Mouse (Mus musculus) kidney, postnatal 25 days (tissue): ENCODE measurements around the gene Wnt7b.
A peak's percentile ranks its signal among the peaks of the same experiment; 100 is the strongest.

Experiments used
- DNase-seq, 2 experiments: peaks; one replicate each; pipeline ENCODE4 v3.0.0; 2021; ENCODE audit warnings: mixed read lengths in 2 of 2

Wnt7b gene

DNA sequence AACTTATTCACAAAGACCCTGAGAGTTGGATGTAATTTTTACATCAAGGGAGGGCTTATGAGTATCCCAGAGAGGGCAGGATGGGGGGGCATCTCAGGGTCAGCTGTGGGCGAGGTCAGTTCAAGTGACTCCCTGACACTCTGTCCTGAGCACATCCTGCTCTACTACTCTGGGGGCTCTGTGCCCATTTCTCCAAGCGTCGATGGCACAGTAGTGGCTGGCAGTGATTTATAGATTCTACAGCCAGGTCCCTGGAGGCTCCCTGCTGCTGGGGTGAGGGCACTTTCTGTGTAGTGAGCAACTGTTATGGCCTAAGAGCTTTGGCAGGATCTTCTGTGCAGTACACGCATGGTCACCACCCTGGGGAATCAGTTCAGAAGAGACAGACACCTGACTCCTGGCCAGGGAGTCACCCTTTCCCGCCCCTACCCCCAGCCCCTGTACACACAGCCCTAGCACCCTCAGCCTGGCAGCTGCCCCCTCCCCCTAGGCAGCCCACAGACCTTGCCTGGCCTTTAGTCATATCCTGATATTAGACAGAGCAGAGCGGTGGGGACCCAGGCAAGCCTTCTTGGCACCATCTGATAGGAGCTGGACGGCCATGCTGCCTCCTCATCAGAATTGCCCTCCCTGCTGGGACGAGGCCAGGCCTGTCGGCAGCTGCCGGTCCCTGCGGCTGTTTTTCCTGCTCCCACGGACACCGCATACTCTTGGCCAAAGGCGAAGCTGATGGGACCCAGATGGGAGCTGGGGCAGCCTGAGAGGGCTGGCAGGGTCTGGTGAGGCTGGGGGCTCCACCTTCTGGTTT lies 77.0 kb downstream of the Wnt7b start:
- no peak for DNase-seq

DNA sequence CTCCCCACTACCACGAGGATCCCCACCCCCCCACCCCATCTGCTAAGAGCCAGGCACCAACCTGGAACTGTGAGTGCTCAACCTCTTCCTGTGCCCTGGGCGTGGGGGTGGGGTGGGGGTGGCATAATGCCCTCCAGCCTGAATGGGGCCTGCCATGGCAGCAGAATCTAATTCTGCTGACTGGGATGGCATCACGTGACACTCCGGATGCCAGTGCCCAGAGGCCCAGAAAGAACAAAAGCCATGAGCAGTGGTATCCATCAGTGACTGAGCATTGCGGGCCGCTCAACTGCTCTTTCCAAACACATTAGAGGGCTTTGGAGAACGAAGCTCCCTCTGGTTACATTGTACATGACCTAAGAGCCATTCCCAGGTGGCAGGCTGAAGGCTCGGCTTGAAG lies 79.1 kb downstream of the Wnt7b start, which contains the start of gene 7530416G11Rik:
TSS of gene 7530416G11Rik (minus strand) at position 101 of the 400 bp plus-strand sequence.
- no peak for DNase-seq

DNA sequence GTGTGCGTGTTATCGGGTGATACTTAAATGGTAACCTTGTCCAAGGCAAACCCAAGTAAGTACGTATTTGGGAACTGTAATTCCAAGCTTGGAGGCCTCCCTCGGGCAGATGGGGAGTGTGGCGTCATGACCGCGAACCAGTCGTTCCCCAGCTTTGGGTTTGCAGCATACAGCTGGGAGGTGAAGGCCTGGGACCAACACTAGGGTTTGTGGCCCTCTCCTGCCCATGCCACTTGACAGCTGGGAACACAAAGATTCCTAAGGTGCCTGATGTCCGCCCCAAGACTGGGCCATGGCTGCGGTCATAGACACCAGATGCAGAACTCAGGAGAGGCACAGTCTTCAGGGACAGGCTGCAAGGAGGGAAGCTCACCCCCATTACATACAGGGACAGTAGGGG lies 82.0 kb downstream of the Wnt7b start:
- peak in 1 of 2 experiments; percentile 14 for DNase-seq

DNA sequence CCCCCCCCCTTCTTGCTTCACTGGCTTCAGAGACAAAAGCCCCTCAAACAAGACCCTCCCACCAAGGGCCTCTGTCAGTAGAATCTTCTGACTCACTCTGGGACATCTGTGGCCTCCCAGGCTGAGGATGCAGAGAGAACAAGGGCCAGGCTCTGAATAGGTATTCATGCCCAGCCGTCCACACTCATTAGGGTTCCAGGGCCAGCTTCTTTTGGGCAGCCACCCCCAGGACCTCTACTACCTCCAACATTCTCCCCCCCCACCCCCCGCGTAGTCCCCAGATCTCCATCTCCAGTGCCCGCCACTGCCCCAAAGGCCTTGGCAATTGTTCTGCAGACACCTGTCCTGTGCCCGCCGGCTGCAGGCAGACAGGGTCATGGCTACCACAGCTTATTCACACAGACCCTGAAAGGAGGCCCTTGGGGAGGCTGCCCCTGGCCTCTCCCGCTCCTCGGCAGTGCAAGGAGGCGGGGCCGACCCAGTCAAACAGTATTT lies 84.2 kb downstream of the Wnt7b start:
- peak in 1 of 2 experiments; percentile 9 for DNase-seq

DNA sequence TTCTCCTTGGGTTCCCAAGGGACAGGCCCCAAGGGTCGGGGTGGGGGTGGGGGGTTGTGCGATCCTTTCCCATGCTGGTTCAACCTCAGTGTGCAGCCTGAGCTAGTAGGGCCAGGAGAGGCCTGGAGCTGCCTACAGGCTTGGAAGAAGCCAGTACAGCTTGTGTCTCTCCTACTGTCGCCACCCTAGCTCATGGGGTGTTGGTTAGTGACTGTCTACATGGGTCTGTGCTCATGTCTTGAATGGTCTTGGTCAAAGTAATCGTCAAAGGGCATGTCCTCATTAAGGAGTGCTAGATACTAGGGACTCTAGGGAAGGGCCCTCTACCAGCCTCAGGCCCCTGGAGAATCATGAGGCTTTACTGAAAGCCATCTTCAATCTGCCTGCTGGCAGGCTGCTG lies 84.7 kb downstream of the Wnt7b start:
- DNase-seq, result peak in 1 of 2 experiments; percentile 19

DNA sequence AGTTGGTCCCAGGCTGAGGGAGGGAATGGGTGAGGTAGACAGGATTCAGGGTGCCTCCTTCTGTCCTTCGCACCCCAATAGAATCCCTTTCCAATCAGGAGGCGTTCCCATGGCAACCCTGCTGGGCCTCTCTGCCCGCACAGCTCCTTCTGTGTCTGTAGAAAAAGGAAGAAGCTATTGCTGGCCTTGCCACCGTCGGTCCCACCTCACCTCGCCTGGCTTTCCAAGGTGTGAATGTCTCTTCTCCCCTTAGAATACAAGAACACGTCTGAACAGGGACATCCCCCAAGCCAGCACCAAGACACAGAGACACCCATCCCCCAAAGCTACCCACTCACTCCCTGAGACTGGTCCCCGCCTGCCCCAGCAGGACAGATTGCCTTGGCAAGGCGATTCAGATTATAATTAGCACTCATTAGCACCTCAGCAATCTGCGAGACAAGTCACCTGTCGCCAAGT lies 88.1 kb downstream of the Wnt7b start:
- DNase-seq, result peak in 1 of 2 experiments; percentile 18

DNA sequence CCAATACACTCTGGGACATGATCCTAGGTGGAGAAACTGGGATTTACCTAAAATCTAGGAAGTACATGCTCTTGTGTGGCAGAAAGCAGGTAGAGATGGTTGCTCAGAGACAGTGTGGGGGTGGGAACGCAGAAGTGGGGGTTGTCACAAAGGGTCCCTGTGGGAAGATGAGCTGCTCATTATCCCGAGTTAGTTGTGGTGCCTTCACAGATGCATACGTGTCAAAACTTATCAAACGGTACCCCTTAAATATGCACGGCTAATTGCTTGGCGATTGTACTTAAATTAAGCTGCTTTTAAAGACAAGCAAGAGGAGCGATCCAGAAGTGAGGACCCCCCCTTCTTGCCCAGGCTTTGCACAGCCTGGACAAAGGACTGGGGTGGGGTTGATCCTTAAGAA lies 92.5 kb downstream of the Wnt7b start:
- DNase-seq, result no peak

DNA sequence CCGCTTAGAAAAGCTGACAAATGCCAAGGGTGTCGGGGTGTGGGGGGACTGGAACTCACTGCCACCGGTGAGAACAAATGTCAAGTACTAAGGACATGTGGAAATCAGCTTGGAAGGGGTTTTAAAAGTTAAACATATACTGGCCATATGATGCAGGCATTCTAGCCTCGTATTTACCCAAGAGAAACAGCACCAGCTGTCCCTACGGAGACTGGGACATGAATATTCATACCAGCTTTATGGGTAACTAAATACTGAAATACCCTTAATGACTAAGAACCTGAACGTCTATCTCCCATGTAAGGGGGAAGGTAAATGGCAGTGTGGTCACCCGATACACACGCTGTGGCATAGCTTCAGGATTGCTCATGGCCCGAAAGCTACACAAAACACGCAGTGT lies 93.4 kb downstream of the Wnt7b start:
- no peak for DNase-seq
